Mouse (Mus musculus) small intestine, adult 2 months (tissue): Measurements from ENCODE around the gene Zfp947. TPM values are rescaled to one million over a fixed set of nuclear protein-coding genes. Genes with fewer than 3 reads are reported as not detected.
"Not testable (repeated sequence)": the region's sequence is repeated elsewhere in the genome, so short reads cannot be mapped to it uniquely, and the experiment has no call there.

Experiments used
- H3K27ac ChIP-seq: fragments of 200-500 bp; 2 replicates; pipeline ENCODE4 v1.5.1; 2012; ENCODE audit warnings: low read depth, low read length, control low read depth, inconsistent platforms; ENCODE audit not compliant: insufficient read depth
- H3K27me3 ChIP-seq: fragments of 200-500 bp; 2 replicates; pipeline ENCODE4 v1.6.1; 2012; ENCODE audit warnings: mild to moderate bottlenecking, moderate library complexity, low read length, inconsistent platforms; ENCODE audit not compliant: control insufficient read depth, insufficient read depth
- H3K36me3 ChIP-seq: fragments of 200-500 bp; 2 replicates; pipeline ENCODE4 v1.6.1; 2012; ENCODE audit warnings: mild to moderate bottlenecking, low read length, control low read depth, inconsistent platforms; ENCODE audit not compliant: control insufficient read depth, insufficient read depth
- H3K4me1 ChIP-seq: fragments of 200-500 bp; 2 replicates; pipeline ENCODE4 v1.6.1; 2012; ENCODE audit warnings: low read length, inconsistent platforms, mixed read lengths; ENCODE audit not compliant: control insufficient read depth, insufficient read depth, insufficient read length
- H3K4me3 ChIP-seq: fragments of 200-500 bp; 2 replicates; pipeline ENCODE4 v1.5.1; 2012; ENCODE audit warnings: low read depth, mild to moderate bottlenecking, control low read depth, inconsistent platforms, low read length, moderate library complexity
- CTCF ChIP-seq: fragments of 200-500 bp; IDR thresholded peaks from 2 replicates; pipeline ENCODE4 v1.5.1; 2012; ENCODE audit warnings: low read depth, mild to moderate bottlenecking, control low read depth, inconsistent platforms, low read length, moderate library complexity, mixed read lengths; ENCODE audit not compliant: insufficient replicate concordance, insufficient read length; ENCODE audit errors: extremely low read depth
- POLR2A ChIP-seq: fragments of 200-500 bp; IDR thresholded peaks from 2 replicates; pipeline ENCODE4 v1.6.1; 2012; ENCODE audit warnings: low read depth, mild to moderate bottlenecking, control low read depth, inconsistent platforms, low read length, moderate library complexity
- WGBS: fragments of 180-500 bp; shearing (Covaris S2); methylation state at CpG from one replicate; pipeline ENCODE4 v1.1.7; 2018; 5-methylcytosine and 5-hydroxymethylcytosine counted together
- polyA plus RNA-seq: library from polyadenylated mRNA; depleted of rRNA; stranded (reverse); fragments of >200 nt; gene quantifications from 2 replicates; pipeline ENCODE4 v1.2.3, GENCODE M21; 2012; rRNA removed

Zfp947 gene
- 0.05 TPM in 1 of 2 replicates, not detected in the other for polyA plus RNA-seq

DNA sequence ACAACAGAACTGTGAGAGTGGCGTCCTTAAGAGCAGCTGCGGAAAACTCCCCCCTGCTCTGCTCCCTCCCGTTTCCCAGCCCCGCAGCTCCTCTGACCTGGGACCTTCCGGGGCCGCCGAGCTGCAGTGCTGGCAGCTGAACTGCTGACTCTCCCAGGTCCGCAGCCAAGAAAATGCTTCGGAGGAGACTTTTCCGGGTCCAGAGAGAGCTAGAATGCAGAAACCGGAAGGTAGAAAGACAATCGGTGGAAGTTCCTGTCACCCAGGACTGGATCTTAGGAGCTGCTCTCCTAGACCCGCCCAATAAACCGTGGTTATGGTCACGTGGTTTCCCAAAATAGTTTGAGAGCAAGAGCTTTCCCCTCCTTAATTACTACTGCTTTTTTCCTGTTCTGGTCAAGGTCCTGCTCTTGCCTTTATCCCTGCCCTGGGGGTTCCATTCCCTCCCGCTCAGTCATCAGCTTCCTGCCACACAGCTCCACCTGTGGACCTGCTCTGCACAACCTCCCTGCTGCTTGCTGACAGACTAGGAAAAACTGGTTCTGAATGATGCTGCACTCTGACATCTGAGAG lies at the start of gene Zfp947:
TSS of gene Zfp947 (minus strand) at position 469 of the 573 bp plus-strand sequence.
- Histone ChIP-seq H3K4me3 (peak within 1 kb of the TSS; percentile 74), H3K27ac (peak within 1 kb of the TSS; percentile 60; the same call in 1 of the 2 replicates)
- under 1% methylated on average over 16 of the region's 16 CpGs for WGBS
- H3K4me1 ChIP-seq, H3K36me3 ChIP-seq, H3K27me3 ChIP-seq: not testable (repeated sequence)

DNA sequence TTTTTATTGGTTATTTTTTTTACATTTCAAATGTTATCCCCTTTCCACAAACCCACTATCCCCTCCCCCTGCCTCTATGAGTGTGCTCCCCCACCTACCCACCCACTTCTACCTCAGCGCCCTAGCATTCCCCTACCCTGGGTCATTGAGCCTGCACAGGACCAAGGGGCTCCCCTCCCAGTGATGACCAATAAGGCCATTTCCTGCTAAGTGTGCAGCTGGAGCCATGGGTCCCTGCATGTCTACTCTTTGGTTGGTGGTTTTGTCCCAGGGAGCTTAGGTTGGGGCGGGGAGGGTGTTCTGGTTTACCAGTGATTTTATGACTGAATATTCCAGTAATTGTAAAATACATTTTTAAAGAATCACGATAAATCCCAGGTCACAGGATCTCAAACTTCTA lies 686 bp downstream of the Zfp947 start:
- H3K4me1 ChIP-seq, H3K36me3 ChIP-seq, H3K27me3 ChIP-seq: not testable (repeated sequence)
- Histone ChIP-seq H3K27ac (0 out of 2 replicates have a peak overlapping the region, but pooled peaks have one; percentile 60), H3K4me3 (peak overlapping the region; percentile 74)
- WGBS: 3% methylated on average over 3 of the region's 3 CpGs

DNA sequence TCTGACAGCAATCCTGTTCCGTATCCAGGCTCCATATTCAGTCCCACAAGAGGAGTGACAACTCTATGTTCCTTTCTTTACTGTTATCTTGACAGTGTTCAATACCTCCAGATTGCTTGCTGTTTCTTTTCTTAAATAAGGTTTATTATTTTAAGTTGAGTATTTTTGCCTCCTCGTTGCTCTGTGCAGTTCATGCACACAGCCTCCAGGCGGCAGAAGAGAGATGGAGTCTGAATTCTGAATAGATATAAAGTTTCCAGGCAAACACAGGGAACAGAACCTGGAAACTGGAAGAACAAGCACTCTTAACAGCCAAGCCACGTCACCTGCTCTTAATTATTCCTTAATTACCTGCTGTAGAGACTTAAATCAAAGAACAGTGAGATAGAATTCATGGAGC lies 12.0 kb downstream of the Zfp947 start:
- WGBS: 50% methylated on average over 4 of the region's 4 CpGs
- H3K36me3 ChIP-seq: not testable (repeated sequence)

DNA sequence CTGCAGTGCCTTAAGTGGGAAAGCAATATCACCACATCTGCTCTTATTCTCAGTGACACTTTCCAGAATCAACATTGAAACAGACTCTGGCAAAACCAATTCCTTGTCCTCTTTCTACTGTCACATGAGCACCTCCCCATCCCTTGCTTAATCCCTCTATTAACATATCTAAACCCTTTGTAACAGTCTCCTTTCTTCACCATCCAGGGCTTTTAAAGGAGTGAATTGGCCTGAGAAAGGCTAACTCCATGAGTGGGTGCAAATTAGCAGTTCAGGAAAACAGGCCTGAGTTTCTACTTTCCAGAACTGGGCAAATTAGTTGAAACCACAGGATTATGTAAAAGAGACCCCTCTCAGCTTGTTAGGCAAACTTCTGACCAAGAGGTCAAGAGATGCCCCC lies 47.2 kb downstream of the Zfp947 start:
- Histone ChIP-seq H3K4me3 (no peak overlapping the region), H3K27me3 (no peaks in the 10 kb centered on the region), H3K36me3 (no peaks in the 10 kb centered on the region), H3K4me1 (no peaks in the 10 kb centered on the region), H3K27ac (no peak overlapping the region)
- TF ChIP-seq CTCF: no peak
- TF ChIP-seq POLR2A: no peak

More for the DNA sequence above, 12.0 kb downstream of the Zfp947 start:
- not testable (repeated sequence) for H3K27ac ChIP-seq, H3K4me1 ChIP-seq, H3K27me3 ChIP-seq, H3K4me3 ChIP-seq

Other genes starting within 250 kb of the Zfp947 start
- gene Zfp942, start 203.7 kb downstream of the Zfp947 start, polyA plus RNA-seq: 0.55 and 0.91 TPM in 2 replicates
- gene Zfp943, start 203.6 kb downstream of the Zfp947 start, polyA plus RNA-seq: 0.99 and 1.6 TPM in 2 replicates
- gene Zfp994, start 59.4 kb upstream of the Zfp947 start, polyA plus RNA-seq: 0.03 and 0.04 TPM in 2 replicates
- 0.09 and 0.18 TPM in 2 replicates for gene CT030661.1, start 148.6 kb upstream of the Zfp947 start, polyA plus RNA-seq
- gene Zfp944, start 195.2 kb upstream of the Zfp947 start, polyA plus RNA-seq: 1.1 and 2.0 TPM in 2 replicates
- 0.11 and 0.16 TPM in 2 replicates for gene Zfp758, start 195.3 kb upstream of the Zfp947 start, polyA plus RNA-seq